ENCODE assay signal across 33 mouse cellular contexts in genomic region chr9:63430652-63431051, GRCm38 (mm10).
"Had no signal": no experiment of that assay in that cellular context is flagged by ENCODE, and none has a peak within 500 bp of the region (broad histone marks: within the 10 kb centered on the region; RNA-seq: fewer than 3 reads in every experiment).

No protein-coding gene starts in this region.

- H3K36me3 ChIP-seq: heart, embryonic 10.5 days; heart, embryonic 12.5 days; heart, embryonic 13.5 days; heart, embryonic 15.5 days; hindbrain, embryonic 10.5 days; hindbrain, embryonic 12.5 days; hindbrain, embryonic 13.5 days; hindbrain, embryonic 15.5 days; kidney, embryonic 15.5 days had no signal

- H3K27me3 ChIP-seq: heart, embryonic 12.5 days; heart, embryonic 13.5 days; heart, embryonic 15.5 days; hindbrain, embryonic 12.5 days; hindbrain, embryonic 13.5 days; hindbrain, embryonic 15.5 days had no signal

- H3K4me2 ChIP-seq: heart, embryonic 11.5 days; heart, embryonic 12.5 days; heart, embryonic 13.5 days; heart, embryonic 15.5 days; hindbrain, embryonic 12.5 days; hindbrain, embryonic 13.5 days; hindbrain, embryonic 14.5 days; hindbrain, embryonic 15.5 days; kidney, embryonic 15.5 days had no signal

- H3K9me3 ChIP-seq: heart, embryonic 10.5 days; heart, embryonic 12.5 days; heart, embryonic 13.5 days; heart, embryonic 15.5 days; hindbrain, embryonic 10.5 days; hindbrain, embryonic 12.5 days; hindbrain, embryonic 13.5 days; hindbrain, embryonic 15.5 days; kidney, embryonic 15.5 days had no signal

- H3K4me3 ChIP-seq: heart, embryonic 10.5 days; heart, embryonic 12.5 days; heart, embryonic 13.5 days; heart, embryonic 15.5 days; hindbrain, embryonic 10.5 days; hindbrain, embryonic 12.5 days; hindbrain, embryonic 13.5 days; hindbrain, embryonic 15.5 days; kidney, embryonic 15.5 days; layer of hippocampus, adult 2 months; left cerebral cortex, adult 2 months had no signal

- H3K4me1 ChIP-seq: heart, embryonic 10.5 days; heart, embryonic 12.5 days; heart, embryonic 13.5 days; heart, embryonic 15.5 days; hindbrain, embryonic 10.5 days; hindbrain, embryonic 12.5 days; hindbrain, embryonic 13.5 days; hindbrain, embryonic 15.5 days; kidney, embryonic 15.5 days had no signal

- H3K27ac ChIP-seq: heart, embryonic 10.5 days; heart, embryonic 13.5 days; heart, embryonic 15.5 days; hindbrain, embryonic 10.5 days; hindbrain, embryonic 12.5 days; hindbrain, embryonic 13.5 days; hindbrain, embryonic 14.5 days; hindbrain, embryonic 15.5 days; hindbrain, postnatal 0 days; kidney, embryonic 15.5 days; kidney, postnatal 0 days; layer of hippocampus, adult 2 months; left cerebral cortex, adult 2 months had no signal

- DNase-seq: heart, postnatal 10 days; heart, postnatal 14 days; heart, postnatal 36 days; heart, postnatal 4 days; kidney, adult 11 months; kidney, adult 18-20 months; kidney, adult 2 months; kidney, adult 8-10 months; kidney, adult 9 months; kidney, postnatal 10 days; kidney, postnatal 14 days; kidney, postnatal 25 days; kidney, postnatal 36 days; kidney, postnatal 4 days; layer of hippocampus, adult 9-11 months; layer of hippocampus, postnatal 36 days had no signal

- H3K9ac ChIP-seq: heart, embryonic 12.5 days; heart, embryonic 13.5 days; heart, embryonic 15.5 days; hindbrain, embryonic 12.5 days; hindbrain, embryonic 13.5 days; hindbrain, embryonic 14.5 days; hindbrain, embryonic 15.5 days; kidney, embryonic 15.5 days had no signal

- ATAC-seq: hindbrain, embryonic 16.5 days; hindbrain, postnatal 0 days; inflammation-experienced regulatory T-cells, adult 6 months had no signal
